Mouse (Mus musculus): ENCODE results near the gene Mmrn2. TPM values are rescaled to one million over a fixed set of nuclear protein-coding genes. Genes with fewer than 3 reads are reported as not detected.
"Not testable (repeated sequence)": the region's sequence is repeated elsewhere in the genome, so short reads cannot be mapped to it uniquely, and the experiment has no call there.

Gene Mmrn2
- total RNA-seq, 2 experiments from 2014 or later, result 25.2 to 34.6 TPM

DNA sequence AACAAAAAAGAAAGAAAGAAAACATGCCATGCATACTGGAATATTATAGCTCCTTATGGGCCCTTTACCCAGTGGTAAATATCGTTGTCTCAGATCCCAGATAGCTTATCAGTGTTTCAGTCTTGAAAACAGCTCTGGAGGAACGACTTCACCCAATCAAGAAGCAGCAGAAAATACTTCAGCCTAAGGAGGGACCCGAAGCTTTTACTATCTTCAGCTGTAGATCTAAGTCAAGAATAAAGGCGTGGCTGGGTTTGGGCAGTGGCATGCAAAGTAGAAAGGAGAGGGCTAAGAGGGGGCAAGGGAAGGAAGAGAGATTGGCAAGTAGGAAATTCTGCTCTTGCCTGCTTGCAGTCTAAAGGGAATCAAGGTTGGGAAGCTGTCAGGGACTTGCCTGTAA, 13.1 kb upstream of the Mmrn2 start:
- DNase-seq, result no peak

DNA sequence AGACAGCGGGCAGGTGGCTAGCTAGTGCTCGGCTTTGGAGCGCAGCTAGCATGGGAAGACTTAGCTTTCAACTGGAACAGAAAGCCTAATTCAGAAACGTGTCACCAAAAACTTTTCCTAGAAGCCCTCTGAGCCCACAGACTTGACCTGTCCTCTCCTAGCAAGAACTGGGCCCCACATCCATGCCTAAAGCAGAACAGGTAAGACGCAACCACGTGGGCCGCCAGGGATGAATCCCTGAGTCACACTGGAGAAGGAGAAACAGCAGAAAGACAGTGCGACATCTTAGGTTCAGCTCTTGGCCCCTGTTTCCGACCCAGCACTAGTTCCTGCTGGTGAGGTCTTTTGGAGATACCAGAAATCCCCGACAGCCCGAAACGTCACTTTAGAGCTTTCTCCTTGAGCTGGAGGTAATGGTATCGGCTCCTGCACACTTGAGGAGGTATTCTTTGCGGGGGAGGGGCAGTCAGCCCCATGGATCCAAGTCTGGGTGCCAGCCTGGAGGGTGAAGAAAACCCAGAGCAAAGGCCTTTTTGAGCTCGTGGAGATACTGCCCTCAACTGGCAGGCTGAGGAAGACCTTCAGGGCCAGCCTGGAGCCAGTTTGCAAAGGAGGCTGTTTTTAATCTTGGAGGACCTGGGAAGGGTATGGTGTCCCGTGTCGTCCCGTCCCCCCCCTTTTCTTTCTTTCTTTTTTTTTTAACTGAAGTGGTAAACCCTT, 12.4 kb upstream of the Mmrn2 start:
- DNase-seq, result peak; percentile 81

DNA sequence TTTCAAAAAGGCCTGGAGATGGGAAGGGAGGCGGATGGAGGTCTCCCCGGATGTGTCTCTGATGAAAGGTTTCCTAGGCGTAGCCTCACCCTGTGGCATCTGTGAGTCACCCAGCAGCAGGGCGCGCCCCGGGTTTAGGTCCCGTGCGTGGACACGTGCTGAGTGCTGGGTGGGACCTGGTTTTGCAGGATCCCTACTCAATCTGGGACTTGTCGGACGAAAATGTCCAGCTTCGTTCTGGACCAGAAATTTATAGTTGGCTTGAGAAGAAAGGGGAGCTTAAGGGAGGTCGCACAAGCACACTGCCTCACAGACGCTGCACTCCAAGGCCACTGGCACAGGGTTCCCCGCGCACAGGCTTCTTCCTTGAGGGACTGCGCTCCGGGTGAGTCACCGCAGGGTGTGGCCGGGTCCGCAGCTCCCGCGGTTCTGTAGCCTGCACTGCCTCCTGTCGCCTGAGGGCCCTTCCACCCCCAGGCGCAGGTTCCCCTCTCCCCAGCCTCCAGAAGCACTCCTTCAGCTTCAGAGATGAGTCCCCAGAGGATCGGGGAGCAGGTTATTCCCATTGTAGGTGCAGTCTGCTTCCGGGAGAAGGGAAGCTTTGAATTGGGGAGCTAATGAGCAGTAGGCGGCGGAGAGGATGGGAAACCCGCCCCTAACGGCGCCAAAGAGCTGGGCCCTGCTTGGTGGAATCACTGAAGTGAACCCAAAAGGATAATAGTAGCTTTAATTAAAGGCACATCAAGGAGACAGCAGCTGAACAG, 11.6 kb upstream of the Mmrn2 start:
- DNase-seq, result peak; percentile 80

DNA sequence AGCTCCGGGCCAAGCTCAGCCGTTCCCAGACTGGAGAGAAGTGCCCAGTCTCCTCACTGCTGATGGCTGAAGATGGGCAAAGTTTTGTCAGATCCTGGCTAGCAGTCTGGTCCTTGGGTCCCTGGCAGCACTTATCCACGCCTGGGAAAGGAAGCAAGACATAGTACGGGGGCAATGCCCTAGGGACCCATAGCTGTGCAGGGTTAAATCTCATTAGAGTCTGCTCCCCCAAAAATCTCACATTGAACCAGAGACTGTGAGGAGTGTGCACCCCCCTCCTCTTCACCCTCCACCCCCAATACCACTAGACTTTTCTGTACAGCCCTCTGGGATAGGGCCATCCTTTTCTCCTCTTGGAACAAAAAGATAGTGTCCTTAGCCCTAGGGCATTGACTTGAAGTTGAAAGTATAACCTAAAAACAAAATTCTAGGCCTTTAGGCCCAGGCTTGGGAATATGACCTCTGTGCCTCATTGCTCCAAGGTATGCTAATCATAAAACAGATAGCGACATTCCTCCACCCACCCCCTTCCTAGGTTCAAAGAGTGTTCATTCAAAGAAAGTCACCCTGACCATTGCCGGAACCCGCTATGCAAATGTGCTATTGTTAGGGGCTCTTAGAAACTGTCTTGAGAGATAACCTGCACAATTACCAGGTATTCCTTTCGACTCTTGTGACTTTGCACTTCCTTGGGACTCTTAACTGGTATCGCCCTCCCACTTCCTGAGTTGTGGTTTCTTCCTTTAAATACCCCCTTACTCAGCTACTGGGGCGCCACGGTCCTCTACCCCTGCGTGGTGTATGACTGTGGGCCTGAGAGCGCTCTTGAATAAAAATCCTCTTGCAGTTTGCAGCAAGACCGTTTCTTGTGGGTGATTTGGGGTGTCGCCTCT, 10.8 kb upstream of the Mmrn2 start:
- not testable (repeated sequence) for DNase-seq

DNA sequence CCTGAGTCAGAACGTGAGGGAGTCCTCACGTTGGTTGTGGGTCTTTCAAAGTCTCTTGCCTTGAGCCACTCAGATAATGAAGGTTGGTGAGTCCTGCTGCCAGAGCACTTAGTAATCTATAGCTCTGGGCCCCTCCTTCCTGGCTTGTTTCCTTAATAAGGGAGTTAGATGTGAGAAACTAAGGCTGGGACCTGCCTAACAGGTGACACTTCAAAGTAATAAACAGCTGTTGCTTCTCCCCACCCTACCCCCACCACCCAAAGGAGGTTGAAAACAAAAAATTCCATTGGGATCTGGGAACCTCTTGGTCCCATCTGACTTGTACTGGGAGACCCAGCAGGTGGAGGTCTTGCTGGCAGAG, 10.1 kb upstream of the Mmrn2 start:
- no peak for DNase-seq

DNA sequence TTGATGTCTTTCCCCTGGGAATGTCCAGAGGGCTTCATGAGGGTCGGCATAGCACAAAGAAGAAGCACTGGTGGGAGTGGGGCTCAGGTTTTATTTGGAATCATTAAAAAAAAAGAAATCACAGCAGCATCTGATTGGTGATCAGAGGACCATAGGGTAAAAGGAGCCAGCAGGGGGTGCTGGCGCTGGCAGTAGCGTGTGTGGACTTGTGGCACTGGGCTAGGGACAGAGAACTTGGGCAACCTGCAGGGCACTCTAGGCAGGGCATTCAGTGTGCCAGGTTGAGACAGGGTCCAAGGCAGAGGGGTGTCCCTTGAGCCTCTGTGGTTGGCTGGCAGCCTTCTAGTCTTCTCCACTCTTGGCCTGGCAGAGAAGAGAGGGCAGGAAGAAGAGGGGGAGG, 5.1 kb upstream of the Mmrn2 start:
- DNase-seq, result peak; percentile 35

DNA sequence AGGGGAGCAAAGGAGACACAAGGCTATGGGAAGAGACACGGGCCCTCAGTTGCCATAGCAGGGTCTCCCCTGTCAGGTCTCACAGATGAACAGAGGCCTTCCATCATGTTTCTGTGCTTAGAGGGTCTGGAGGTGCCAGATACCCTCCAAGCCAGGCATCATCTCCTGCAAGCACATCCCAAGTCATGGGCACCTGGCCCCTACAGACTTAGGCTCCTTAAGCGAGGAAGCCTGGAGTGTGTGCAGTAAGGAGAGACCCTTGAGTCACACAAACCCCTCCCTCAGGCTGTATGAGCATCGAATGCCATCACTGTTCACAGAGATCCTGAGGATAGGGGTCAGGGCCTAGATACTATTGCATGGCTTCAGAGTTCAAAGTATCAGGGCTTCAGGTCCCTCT, 4.3 kb upstream of the Mmrn2 start:
- DNase-seq, result no peak

DNA sequence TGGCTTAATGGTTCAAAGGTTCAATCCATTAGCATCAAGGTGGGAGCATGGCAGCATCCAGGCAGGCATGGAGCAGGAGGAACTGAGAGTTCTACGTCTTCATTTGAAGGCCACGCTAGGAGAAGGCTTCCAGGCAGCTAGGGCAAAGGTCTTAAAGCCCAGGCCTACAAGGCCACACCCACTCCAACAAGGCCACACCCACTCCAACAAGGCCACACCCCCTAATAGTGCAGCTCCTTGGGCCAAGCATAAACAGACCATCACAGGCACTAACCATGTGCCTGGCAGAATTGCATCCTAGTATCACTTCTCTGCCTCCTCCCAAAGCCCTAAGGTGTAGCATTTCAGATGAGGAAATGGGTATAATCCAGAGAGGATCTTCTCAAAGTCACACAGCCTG, 3.5 kb upstream of the Mmrn2 start:
- DNase-seq, result no peak

DNA sequence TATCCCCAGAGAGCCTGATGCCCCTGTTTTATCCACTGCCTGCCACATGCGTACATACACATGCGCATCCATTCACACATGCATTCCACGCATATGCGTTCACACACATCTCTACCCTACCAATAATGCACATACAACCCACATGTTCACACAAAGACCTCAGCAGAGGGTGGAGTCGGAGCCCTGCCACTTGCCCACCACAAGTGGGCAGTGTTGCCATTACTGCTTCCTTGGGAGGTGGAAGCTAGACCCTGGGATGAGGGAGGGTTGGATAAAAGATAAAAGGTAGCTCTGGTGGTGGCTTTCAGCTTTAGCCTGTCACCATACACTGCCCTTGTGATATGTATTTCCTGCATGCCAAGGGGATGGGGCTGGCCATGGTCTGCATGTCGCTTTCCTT, 2.6 kb upstream of the Mmrn2 start:
- DNase-seq, result peak; percentile 81

DNA sequence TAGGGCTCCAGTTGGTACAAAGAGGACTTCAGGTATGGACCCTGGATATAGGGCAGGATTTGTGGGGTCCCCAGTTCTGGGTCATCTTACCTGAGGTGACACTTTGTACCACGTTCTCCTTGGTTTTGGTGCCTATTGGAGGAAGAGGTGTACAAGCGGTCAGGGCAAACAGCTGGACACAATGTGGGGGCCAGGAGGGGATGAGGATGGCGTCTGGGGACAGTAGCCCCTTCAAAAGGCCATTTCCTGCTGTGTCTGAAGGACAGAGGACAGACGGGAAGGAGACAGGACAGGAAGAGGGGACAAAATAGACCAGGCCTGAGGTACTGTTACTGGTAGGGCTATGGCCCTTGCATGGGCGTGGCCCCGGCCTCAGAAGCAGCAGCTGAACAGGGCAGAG, 1.7 kb upstream of the Mmrn2 start:
- no peak for DNase-seq

DNA sequence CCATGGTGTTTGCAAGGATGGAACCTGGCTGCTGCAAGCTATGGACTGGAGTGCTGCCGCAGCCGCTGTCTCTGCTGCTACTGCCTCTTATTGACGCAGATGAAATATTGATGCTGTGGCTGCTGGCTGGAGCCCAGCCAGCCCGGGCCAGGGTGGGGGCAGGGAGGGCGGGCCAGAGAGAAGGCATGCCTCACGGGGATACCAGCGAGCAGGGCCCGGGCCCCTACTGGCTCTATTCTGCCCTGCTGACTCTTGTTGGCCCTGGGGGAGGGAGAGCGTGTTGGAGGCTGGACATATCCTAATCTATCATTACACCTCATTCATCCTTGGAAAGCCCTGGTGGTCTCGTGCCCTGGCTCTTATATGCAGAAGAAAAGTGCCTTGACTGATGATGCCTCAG, 688 bp upstream of the Mmrn2 start, which contains the start of gene Sncg:
Sncg (minus strand) TSS at position 213 of the 400 bp plus-strand sequence.
- DNase-seq, result peak; percentile 58

DNA sequence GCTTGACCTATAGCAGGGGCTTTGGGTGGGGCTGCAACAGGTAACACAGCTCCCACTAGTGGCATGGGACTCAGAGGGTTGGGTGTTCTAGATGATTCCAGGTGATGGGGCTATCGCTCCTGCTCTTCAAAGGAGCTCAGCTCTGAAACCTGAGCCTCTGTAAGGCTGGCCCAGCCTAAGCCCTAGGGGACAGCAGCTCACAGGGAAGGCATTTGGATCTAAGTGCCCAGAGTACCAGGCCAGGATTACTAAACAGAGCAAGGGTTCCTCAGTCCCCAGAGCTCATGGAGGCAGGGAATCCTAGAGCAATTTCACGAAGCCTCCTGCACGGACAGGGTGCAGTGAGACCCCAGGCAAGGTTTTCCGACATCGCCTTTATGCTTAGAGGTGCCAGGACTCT, 676 bp downstream of the Mmrn2 start:
- peak; percentile 42 for DNase-seq

DNA sequence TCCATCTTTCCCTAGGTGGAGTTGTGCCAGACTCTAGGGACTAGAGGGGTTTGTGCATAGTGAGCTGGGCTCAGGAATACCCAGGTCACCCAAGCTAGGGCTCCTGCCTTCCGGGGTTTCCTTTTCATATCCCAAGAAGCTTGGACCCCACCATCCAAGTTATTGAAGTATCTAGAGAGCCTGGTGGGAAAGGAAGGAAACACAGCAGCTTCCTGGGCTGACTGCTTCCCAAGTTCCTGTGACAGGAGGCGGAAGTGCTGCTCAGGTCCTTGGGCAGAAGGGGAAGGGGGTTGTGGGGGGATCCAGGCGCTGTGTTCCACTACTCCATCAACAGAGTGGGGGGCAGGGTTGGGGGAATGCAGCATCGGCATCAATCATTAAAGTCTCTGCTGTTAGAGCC, 1.9 kb downstream of the Mmrn2 start:
- no peak for DNase-seq

DNA sequence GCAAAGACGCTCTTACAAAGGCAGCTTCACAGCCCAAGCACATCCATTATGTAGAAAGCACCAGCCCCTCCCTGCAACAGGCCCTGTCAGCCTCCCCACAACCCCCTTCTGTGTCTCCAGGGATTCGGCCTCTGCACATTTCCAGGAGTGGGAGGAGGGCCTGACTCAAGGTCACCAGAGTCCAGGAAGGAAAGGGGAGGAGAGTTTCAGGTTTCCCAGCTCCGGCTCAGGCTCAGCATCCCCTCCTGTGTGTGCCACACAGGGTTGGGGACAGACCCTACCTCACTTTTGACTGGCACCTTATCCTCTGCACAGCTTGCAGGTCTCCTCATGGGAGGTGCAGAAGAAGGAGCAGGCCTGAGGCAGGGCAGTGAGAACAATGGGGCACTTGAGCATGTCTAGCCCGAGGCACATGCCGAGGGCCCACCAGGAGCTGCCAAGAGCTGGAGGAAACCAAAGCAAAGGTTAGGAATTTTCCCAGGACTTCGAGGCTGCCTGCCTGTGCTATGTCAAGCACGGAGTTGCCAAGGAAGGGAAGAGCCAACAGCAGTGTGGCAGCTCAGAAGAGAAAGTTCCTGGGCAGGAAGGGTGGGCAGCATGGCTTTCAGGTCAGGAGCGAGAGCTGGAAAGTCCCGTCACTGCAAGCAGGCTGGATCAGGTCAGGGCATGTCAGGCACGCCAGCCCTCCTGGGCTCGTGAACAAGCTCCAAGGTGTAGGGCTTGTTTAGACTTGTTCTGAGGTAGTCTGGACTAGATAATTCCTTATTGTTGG, 3.5 kb downstream of the Mmrn2 start:
- peak; percentile 63 for DNase-seq

DNA sequence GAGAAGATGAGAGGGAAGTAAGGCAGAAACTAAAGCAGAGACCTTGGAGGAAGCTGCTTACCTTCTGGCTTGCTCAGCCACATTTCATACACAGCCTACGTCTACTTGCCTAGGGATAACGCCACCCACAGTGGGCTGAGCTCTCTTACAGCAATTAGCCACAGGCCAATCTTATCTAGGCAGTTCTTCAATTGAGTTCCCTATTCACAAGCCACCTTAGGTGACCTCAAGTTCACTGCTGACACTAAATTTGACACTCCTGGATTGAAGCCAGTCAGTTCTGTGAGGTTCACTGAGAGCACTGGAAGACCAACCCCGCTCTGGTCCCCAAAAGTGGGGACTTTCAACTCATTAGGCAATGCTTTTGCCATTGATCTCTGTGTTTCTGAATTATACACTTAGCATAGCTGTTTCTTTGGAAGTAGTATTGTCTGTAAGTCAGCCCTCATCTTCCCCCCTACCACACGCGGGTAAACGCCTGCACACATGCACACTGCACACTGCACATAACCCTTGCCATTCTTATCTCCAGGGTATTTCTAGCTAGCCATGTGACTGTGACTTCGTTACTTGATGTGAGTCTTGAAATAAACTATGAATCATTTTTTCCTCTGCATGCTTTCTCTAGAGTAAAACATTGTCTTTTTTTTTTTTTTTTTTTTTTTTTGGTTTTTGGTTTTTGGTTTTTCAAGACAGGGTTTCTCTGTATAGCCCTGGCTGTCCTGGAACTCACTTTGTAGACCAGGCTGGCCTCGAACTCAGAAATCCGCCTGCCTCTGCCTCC, 7.8 kb downstream of the Mmrn2 start:
- DNase-seq, result no peak

DNA sequence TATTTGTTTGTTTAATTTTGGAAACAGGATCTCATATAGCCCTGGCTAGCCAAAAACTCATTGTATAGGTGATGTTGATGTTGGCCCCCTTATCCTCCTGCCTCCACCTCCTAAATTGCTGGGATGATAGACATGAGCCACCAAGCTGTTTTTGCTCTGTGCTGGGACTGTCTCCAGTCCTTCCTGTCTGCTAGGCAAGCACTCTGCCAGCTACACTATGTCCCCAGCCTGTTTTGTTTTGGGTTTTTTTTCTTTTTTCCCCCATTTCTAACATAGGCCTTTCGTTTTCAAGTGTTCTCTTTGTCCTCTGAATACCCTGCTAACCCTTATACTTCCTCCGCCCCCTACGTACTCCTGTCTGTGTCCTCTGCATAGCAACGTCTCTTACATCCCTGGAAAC, 18.0 kb downstream of the Mmrn2 start:
- DNase-seq, result no peak

DNA sequence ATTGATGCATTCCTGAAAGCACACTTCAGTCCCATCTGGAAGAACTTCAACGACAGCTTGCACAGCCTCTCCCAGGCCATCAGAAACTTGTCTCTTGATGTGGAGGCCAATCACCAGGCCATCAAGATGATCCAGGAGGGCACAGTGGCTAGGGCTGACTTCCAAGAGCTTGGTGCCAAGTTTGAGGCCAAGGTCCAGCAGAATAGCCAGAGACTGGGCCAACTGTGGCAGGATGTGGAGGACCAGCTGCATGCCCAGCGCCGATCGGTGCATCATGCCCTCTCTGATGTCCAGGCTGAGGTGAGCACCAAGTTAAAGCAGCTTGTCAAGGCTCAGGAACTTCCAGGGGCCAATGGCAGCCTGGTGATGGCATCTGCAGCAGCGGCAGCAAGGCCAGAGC, 22.6 kb downstream of the Mmrn2 start:
- peak; percentile 55 for DNase-seq

DNA sequence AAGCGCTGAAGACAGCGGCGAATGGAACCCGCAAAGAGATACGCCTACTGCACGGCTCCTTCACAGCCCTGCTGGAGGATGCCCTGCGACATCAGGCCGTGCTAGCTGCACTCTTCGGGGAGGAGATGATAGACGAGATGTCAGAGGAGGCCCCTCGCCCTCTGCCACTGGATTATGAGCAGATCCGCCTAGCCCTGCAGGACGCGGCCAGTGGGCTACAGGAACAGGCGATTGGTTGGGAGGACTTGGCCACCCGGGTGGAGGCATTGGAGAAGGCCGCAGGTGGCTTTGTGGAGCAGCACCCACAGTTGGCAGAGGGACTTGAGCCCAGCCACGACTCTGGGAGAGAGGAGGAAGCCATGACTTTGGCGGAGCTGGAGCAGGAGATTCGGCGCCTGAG, 23.6 kb downstream of the Mmrn2 start:
- no peak for DNase-seq

DNA sequence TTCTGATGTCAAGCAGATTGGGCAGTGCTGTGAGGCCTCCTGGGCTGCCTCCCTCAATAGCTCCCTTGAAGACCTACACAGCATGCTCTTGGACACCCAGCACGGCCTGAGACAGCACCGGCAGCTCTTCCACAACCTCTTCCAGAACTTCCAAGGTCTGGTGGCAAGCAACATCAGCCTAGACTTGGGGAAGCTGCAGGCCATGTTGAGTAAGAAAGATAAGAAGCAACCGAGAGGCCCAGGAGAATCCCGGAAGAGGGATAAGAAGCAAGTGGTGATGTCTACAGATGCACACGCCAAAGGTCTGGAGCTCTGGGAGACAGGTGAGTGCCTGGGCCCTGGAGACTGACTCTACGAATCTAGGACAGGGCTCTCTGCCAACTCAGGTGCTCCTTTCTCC, 24.0 kb downstream of the Mmrn2 start:
- no peak for DNase-seq

DNA sequence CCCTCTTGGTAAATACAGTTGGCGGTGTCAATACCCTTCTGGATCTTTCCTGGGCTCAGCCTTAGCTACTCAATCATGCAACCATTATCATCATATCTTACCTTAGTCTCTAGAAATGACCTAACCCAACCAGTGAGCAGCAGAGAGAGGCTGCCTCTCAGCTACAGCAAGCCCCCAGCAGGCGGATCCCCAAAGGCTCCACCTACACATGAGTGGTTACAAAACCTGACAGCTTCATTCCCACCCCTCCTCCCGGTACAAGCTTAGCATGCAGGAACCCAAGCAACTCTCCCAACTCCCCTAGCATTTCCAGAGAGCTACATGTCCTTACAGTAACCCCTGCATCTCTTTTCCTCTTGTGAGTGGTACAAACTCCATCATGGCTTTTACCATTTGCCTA, 24.8 kb downstream of the Mmrn2 start:
- DNase-seq, result no peak

DNA sequence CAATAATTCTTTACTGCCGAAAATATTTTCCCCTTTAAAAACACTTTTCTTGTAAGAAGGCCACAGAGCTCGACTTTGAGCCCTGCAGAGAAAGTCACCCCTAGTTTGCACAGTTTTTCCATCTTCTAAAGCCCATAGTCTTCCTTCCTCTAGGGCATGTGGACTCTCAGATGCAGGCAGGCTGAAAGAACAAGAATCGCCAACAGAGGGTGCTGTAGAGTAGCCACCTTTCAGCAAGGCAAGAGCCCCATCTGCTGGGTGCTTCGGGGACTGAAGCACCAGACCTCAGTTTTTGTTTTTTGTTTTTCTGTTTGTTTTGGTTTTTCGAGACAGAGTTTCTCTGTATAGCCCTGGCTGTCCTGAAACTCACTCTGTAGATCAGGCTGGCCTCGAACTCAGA, 25.9 kb downstream of the Mmrn2 start:
- DNase-seq, result peak; percentile 89

Measured in adrenal gland, postnatal 10 days (tissue).